Mouse (Mus musculus) midbrain, embryonic 15.5 days (tissue): ENCODE data around the gene Eif4ebp2. TPM values are rescaled to one million over a fixed set of nuclear protein-coding genes. Genes with fewer than 3 reads are reported as not detected.
A peak's percentile ranks its signal among the peaks of the same experiment; 100 is the strongest.
"Not testable (repeated sequence)": the region's sequence is repeated elsewhere in the genome, so short reads cannot be mapped to it uniquely, and the experiment has no call there.

Experiments used
- ATAC-seq: fragments of 200-750 bp; cut with Nextera tagmentation; replicated peaks from 2 replicates; pipeline ENCODE4 v1.8.0; 2017; ENCODE audit warnings: moderate TSS enrichment
- H3K27ac ChIP-seq: fragments of 300-500 bp; sonication (generic); 2 replicates; pipeline ENCODE4 v1.5.1; 2015; ENCODE audit warnings: mild to moderate bottlenecking, inconsistent platforms
- H3K27me3 ChIP-seq: fragments of 300-500 bp; sonication (generic); replicated peaks from 2 replicates; pipeline ENCODE4 v1.6.1; 2015; ENCODE audit warnings: inconsistent platforms
- H3K36me3 ChIP-seq: fragments of 300-500 bp; sonication (generic); replicated peaks from 2 replicates; pipeline ENCODE4 v1.6.1; 2015; ENCODE audit warnings: inconsistent platforms
- H3K4me1 ChIP-seq: fragments of 300-500 bp; sonication (generic); 2 replicates; pipeline ENCODE4 v1.6.1; 2015; ENCODE audit warnings: inconsistent platforms
- H3K4me2 ChIP-seq: fragments of 300-500 bp; sonication (generic); 2 replicates; pipeline ENCODE4 v1.6.1; 2015; ENCODE audit warnings: inconsistent platforms, mild to moderate bottlenecking, moderate library complexity
- H3K4me3 ChIP-seq: fragments of 300-500 bp; sonication (generic); 2 replicates; pipeline ENCODE4 v1.5.1; 2015; ENCODE audit warnings: mild to moderate bottlenecking, inconsistent platforms
- H3K9ac ChIP-seq: fragments of 300-500 bp; sonication (generic); 2 replicates; pipeline ENCODE4 v1.6.1; 2015; ENCODE audit warnings: mild to moderate bottlenecking, inconsistent platforms
- H3K9me3 ChIP-seq: fragments of 300-500 bp; sonication (generic); 2 replicates; pipeline ENCODE4 v1.6.1; 2016; ENCODE audit warnings: inconsistent platforms
- WGBS: fragments of 180-500 bp; shearing (Covaris S2); methylation state at CpG from one replicate; pipeline ENCODE4 v1.1.7; 2015; ENCODE audit warnings: mixed read lengths; 5-methylcytosine and 5-hydroxymethylcytosine counted together
- polyA plus RNA-seq: library from polyadenylated mRNA; unstranded; fragments of >200 nt; fragmentation: Nextera tagmentation; extraction: Ambion mirVana; gene quantifications from 2 replicates; pipeline ENCODE4 v1.2.1, GENCODE M21; 2015

The Eif4ebp2 gene
- polyA plus RNA-seq, 1 experiment from 2014 or later = 65.8 TPM

DNA sequence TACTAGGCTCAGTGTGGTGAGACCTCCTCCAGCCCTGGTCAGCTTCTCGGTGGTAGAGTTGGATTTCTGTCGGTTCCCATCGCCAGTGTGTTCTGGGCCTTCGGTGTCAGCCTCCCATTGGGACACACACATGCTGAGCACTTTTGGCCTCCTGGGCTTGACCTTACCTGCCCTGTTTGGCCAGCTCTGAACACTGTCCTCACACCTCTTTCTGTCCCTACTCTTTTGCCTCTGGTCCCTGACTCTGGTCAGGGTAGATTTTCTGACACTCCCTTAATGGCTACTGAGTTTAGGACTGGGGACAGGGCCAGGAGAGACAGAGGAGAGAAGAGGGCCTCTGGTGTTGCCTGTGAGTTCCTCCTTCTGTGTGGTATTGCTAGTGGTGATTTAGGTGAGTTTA lies 27.5 kb upstream of the Eif4ebp2 start:
- ATAC-seq = no peak
- H3K4me3 ChIP-seq = no peak overlapping the region
- H3K4me2 ChIP-seq = no peak overlapping the region
- no peaks in the 10 kb centered on the region for H3K27me3 ChIP-seq
- H3K9me3 ChIP-seq = no peaks in the 10 kb centered on the region
- no peak overlapping the region for H3K9ac ChIP-seq
- H3K27ac ChIP-seq = no peak overlapping the region
- peaks cover 14% of the 10 kb centered on the region for H3K4me1 ChIP-seq
- no peaks in the 10 kb centered on the region for H3K36me3 ChIP-seq
- WGBS = 94% methylated on average over 4 of the region's 4 CpGs

DNA sequence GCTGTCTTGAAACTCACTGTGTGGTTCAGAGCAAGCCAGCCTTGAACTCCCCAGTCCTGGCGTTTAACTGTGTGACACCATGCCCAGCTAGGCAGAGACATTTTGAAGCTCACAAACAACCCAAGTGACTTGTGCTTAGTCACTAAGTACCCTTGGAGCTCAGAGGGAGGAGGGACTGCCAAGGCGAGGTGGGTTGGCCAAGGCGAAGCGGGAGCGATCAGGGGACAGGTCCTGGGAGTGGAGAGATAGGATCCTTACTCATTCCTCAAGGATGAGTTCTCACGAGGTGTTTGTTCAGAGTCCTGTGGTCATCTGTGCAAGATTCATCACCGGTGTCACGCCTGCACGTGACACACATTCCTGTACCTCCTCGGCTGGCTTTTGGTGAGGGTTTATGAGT lies 27.0 kb upstream of the Eif4ebp2 start:
- ATAC-seq = no peak
- Histone ChIP-seq H3K27ac (no peak overlapping the region), H3K4me2 (no peak overlapping the region), H3K9me3 (no peaks in the 10 kb centered on the region), H3K27me3 (no peaks in the 10 kb centered on the region), H3K4me1 (peaks cover 18% of the 10 kb centered on the region), H3K9ac (no peak overlapping the region), H3K4me3 (no peak overlapping the region), H3K36me3 (no peaks in the 10 kb centered on the region)
- 91% methylated on average over 10 of the region's 10 CpGs for WGBS

DNA sequence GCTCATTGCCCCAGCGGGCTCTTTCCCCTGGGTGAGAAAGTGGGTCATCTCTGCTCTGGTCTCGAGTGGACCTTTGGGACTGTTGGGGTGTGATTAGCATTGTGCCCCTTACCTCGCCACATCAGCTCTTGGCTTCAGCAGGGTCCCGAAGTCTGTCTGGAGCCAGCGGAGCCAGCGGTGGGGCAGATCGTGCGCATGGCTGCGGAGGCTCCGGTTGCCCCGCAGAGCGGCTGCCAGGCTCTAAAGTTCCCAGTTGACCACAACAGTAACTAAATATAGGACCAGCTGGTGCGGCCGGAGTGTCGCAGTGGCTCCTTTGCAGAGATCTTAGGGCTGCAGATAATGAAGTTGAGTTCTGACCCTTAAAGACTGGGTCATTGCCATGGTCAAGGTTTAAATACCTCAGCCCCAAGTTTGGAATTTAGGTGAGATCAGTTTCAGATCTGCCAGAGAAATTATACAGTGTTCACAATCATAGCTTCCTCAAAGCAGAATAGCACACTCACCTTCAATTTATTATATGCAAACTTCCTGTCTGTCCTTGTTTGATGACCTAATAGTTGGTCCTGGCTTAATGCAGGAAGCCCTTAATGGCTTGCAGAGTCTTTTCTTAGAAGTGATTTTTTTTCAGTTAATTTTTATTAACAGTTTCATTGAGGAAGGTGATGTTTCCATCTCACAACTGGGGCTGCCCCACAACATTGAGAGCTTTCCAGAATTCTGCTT lies 24.1 kb upstream of the Eif4ebp2 start:
- Histone ChIP-seq H3K4me1 (peaks cover 23% of the 10 kb centered on the region), H3K4me2 (peak overlapping the region; percentile 97), H3K4me3 (peak overlapping the region; percentile 91), H3K9ac (peak overlapping the region; percentile 76), H3K27ac (no peak overlapping the region), H3K36me3 (no peaks in the 10 kb centered on the region), H3K27me3 (no peaks in the 10 kb centered on the region), H3K9me3 (no peaks in the 10 kb centered on the region)
- 1% methylated on average over 15 of the region's 15 CpGs for WGBS
- no peak for ATAC-seq

DNA sequence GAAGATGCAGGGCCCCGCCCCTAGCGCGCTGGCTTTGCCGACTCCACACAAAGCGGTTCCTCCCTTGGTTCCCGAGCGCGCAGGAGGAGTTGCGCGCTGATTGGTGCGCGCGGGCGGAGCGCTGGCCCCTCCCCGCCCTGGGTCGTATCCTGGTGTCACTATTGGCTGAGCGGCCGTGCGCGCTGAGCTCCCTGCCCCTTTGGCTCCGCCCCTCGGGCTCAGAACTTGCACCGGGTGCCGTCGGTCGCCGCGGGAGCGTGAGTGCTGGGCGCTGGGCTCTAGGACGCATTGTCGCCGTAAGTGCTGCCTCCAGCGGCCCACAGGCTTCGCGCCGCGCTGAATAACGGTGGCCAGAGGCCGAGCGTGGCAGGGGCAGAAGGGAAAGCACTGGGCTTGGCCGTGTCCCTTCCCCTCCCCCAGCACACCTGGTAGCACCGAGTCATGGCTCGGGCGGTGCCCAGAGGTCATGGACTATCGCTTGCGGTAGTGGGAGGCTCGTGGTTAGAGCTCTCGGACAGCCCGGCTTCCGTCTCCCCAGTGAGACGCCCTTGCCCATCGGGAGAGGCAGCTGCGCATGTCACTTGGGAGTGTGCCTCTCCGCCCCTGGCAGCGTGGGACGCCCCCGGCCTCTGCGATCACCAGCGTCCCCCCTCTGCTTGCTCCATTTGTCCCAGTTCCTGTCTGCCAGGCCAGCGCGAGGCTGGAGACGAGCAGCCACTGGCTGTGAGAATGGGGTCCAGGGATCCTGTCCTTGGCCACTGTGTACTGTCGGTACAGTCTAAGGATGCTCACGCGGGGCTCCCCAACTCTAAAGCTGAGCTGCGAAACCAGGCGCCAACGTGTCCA lies 23.4 kb upstream of the Eif4ebp2 start, which contains the start of gene Lrrc20:
Gene Lrrc20, plus strand, starts transcription at position 208 of the 846 bp plus-strand sequence.
- Histone ChIP-seq H3K27ac (peak within 1 kb of the TSS; percentile 77), H3K9me3 (no peaks in the 10 kb centered on the region), H3K4me3 (peak within 1 kb of the TSS; percentile 91), H3K27me3 (no peaks in the 10 kb centered on the region), H3K4me1 (peaks cover 23% of the 10 kb centered on the region), H3K36me3 (no peaks in the 10 kb centered on the region), H3K4me2 (peak within 1 kb of the TSS; percentile 97), H3K9ac (peak within 1 kb of the TSS; percentile 76)
- peak; percentile 99 for ATAC-seq
- WGBS = under 1% methylated on average over 70 of the region's 70 CpGs

DNA sequence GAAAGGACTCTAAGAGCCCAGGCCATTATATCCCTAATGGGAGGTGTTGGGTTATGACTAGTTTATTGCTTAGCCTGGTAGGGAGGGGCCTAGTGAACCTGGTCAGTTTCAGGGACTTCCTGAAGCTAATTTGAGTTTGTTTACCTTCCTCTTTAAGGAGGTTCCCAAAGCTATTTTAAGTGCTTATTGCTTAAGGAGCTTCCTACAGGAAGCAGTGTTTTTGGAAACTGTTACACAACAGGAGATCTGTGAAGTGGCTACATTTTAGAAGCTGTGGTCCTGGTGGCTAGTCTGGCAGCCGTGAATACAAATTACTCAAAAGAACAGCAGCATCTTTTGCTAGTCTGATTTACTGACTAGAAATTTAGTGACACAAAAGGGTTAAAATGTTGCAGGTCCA lies 21.9 kb upstream of the Eif4ebp2 start:
- Histone ChIP-seq H3K36me3 (no peaks in the 10 kb centered on the region), H3K4me3 (peak overlapping the region; percentile 91), H3K9me3 (no peaks in the 10 kb centered on the region), H3K4me2 (peak overlapping the region; percentile 97), H3K9ac (no peak overlapping the region; the same call in 1 of the 2 replicates), H3K27me3 (no peaks in the 10 kb centered on the region), H3K27ac (no peak overlapping the region), H3K4me1 (peaks cover 23% of the 10 kb centered on the region)
- WGBS = 81% methylated on average over 1 of the region's 1 CpGs
- ATAC-seq = no peak

DNA sequence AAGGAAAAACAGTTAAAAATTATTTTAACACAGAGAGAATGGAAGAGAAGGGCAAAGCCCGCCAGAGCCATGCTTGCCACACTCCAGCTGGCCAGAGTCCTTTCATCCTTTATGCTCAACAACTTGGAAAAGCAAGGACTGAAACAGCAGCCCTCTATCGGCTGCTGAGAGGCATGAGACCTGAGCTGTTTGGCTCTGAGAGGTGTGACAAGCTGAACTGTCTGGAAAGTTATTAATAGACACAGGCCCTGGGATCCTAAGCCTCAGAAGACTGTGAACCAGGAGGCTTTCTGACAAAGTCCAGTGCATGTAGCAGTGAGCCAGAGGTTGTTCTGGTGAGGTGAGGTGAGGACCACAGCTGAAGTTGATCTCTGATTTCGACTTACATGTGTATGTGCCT lies 21.2 kb upstream of the Eif4ebp2 start:
- Histone ChIP-seq H3K9ac (no peak overlapping the region), H3K27ac (no peak overlapping the region), H3K4me1 (peaks cover 23% of the 10 kb centered on the region), H3K4me2 (no peak overlapping the region), H3K27me3 (no peaks in the 10 kb centered on the region), H3K9me3 (no peaks in the 10 kb centered on the region), H3K4me3 (no peak overlapping the region), H3K36me3 (no peaks in the 10 kb centered on the region)
- no peak for ATAC-seq
- 72% methylated on average over 3 of the region's 3 CpGs for WGBS

DNA sequence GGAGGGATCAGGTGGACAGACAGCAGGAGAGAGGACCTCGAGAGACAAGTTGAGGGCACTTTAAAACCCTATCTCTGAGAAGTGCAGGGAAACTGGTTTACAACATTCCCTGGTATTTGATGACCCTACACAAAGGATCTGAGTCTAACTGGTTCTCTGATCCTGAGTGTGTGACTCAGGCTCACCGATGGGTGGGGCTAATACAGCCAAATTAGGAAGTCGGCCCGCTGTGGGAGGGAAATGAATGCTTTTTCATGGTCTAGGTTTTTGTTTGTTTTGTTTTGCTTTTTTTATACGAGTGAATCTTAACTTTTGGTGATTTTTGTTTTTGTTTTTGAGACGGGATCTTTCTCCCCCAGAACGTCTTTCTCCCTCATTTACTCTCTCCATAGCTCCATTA lies 16.4 kb upstream of the Eif4ebp2 start:
- H3K36me3 ChIP-seq = no peaks in the 10 kb centered on the region
- no peaks in the 10 kb centered on the region for H3K4me1 ChIP-seq
- H3K4me3 ChIP-seq = no peak overlapping the region
- ATAC-seq = no peak
- H3K9ac ChIP-seq = no peak overlapping the region
- 70% methylated on average over 7 of the region's 7 CpGs for WGBS
- no peaks in the 10 kb centered on the region for H3K9me3 ChIP-seq
- H3K27ac ChIP-seq = no peak overlapping the region
- no peak overlapping the region for H3K4me2 ChIP-seq
- H3K27me3 ChIP-seq = no peaks in the 10 kb centered on the region

DNA sequence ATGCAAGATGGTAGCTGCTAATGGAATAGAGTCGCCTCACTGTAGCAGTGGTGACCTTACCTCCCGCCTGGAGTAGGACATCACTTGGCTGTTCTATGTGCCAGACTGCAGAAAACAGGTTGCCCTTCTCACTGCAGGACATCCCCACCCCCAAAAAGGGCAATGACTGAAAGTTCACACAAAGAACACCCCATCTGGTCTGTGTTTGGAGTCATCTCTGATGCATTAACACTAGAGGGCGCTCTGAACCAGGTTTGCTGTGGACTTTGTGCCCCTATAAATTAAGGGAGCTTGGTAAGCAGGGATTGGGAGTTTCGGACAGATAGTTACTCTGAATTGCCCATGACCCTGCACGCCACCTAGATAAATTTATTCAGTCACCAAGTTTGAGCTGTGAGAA lies 14.4 kb upstream of the Eif4ebp2 start:
- 20% methylated on average over 5 of the region's 5 CpGs for WGBS
- ATAC-seq = peak; percentile 30; the same call in 1 of the 2 replicates
- no peak overlapping the region for H3K4me3 ChIP-seq

DNA sequence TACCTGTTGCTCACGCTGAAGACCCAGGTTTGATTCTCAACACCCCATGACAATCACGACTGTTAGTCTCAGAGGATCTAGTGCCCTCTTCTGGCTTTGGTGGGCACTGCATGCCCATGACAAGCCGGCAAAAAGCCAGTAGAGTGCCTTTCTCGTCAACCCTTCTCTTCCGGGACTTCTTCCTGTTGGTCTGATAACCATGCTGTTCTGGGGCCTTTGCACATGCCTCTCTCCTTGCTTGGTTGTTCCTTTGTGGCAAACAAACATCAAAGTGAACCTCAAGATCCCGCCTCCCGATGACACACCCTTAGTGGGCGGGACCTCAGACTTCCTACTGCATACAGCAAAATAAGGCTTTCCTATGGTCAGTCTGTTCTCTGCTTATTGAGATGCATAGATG lies 13.8 kb upstream of the Eif4ebp2 start:
- Histone ChIP-seq H3K27ac (no peak overlapping the region), H3K9me3 (no peaks in the 10 kb centered on the region), H3K9ac (no peak overlapping the region), H3K4me3 (no peak overlapping the region), H3K4me2 (no peak overlapping the region), H3K27me3 (no peaks in the 10 kb centered on the region), H3K36me3 (no peaks in the 10 kb centered on the region), H3K4me1 (no peaks in the 10 kb centered on the region)
- 69% methylated on average over 8 of the region's 8 CpGs for WGBS
- no peak for ATAC-seq

More for the DNA sequence above, 14.4 kb upstream of the Eif4ebp2 start:
- no peaks in the 10 kb centered on the region for H3K36me3 ChIP-seq
- no peaks in the 10 kb centered on the region for H3K27me3 ChIP-seq
- H3K4me1 ChIP-seq = no peaks in the 10 kb centered on the region
- H3K9me3 ChIP-seq = no peaks in the 10 kb centered on the region
- H3K27ac ChIP-seq = no peak overlapping the region
- H3K9ac ChIP-seq = no peak overlapping the region
- H3K4me2 ChIP-seq = no peak overlapping the region

DNA sequence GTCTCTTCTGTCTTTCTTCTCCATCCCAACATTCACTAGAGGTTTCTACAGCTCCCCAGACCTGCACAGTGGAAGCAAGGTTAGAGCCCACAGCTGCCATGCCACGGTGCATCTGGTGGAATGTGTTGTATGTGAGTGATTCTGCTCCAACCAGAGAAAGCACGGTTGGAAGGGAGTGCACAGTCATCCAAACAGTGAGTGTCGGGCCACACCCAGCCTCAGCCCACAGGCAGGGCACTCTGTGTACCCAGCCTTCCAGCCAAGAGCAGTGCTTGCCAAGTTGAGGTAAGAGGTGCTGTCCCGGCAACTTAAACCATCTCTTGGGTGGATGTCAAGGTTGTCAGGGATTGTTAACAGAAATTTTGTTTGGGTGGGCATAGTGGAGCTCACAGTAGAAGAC lies 12.5 kb upstream of the Eif4ebp2 start:
- Histone ChIP-seq H3K27me3 (no peaks in the 10 kb centered on the region), H3K9ac (no peak overlapping the region), H3K36me3 (no peaks in the 10 kb centered on the region), H3K27ac (no peak overlapping the region), H3K4me1 (no peaks in the 10 kb centered on the region), H3K9me3 (no peaks in the 10 kb centered on the region), H3K4me2 (no peak overlapping the region), H3K4me3 (no peak overlapping the region)
- no peak for ATAC-seq
- 83% methylated on average over 4 of the region's 4 CpGs for whole genome bisulfite sequencing

DNA sequence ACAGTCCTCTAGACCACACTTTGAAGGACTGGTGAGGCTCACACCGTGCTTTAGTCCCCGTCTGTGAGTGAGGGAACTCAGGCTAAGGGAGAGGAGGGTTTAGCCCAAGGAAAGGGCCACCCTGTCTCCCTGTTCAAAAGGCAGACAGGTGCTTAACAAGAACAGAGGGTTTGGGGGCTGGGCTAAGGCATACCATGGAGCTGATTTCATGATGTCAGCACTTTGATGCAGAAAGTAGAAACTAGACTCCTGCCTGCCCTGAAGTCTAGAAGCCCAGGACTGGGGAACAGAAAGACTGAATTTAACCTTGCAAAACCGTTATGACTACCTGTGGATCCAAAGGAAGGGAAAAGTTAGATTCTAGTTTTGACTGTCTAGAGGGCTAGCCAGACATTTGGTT lies 4.7 kb upstream of the Eif4ebp2 start:
- Histone ChIP-seq H3K4me1 (no peaks in the 10 kb centered on the region), H3K27ac (no peak overlapping the region), H3K4me2 (no peak overlapping the region), H3K27me3 (no peaks in the 10 kb centered on the region), H3K36me3 (no peaks in the 10 kb centered on the region), H3K4me3 (no peak overlapping the region), H3K9ac (no peak overlapping the region), H3K9me3 (no peaks in the 10 kb centered on the region)
- 61% methylated on average over 3 of the region's 3 CpGs for WGBS
- ATAC-seq = no peak

DNA sequence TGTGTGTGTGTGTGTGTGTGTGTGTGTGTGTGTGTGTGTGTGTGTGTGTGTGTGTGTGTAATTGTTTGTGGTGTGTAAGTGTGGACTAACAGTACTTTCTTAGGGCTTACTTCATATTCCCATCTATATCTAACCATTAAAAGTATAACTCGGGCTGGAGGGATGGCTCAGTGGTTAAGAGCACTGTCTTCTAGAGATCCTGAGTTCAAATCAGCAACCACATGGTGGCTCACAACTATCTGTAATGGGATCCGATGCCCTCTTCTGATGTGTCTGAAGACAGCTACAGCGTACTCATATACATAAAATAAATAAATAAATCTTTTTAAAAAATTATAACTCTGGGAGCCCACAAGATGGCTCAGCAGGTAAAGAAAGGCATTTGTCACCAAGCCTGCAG lies 710 bp upstream of the Eif4ebp2 start:
- not testable (repeated sequence) for H3K9me3 ChIP-seq, H3K9ac ChIP-seq, H3K27me3 ChIP-seq, H3K36me3 ChIP-seq, H3K27ac ChIP-seq
- WGBS = 78% methylated on average over 3 of the region's 3 CpGs
- 0 out of 2 replicates have a peak overlapping the region, but pooled peaks have one; percentile 98 for H3K4me3 ChIP-seq
- peak overlapping the region; percentile 78; the same call in 1 of the 2 replicates for H3K4me2 ChIP-seq
- ATAC-seq = peak; percentile 28
- peaks cover 33% of the 10 kb centered on the region for H3K4me1 ChIP-seq
